Mouse (Mus musculus) thymus, adult 2 months (tissue): ENCODE measurements around the gene Gm16223.

Experiments used
- CTCF ChIP-seq: fragments of 200-500 bp; IDR thresholded peaks from 2 replicates; pipeline ENCODE4 v1.5.1; 2012; ENCODE audit warnings: mild to moderate bottlenecking, control low read depth, low read length, moderate library complexity, borderline replicate concordance; ENCODE audit not compliant: control insufficient read depth, poor library complexity, insufficient read depth; ENCODE audit errors: extremely low read depth
- POLR2A ChIP-seq: fragments of 200-500 bp; IDR thresholded peaks from 2 replicates; pipeline ENCODE4 v1.6.1; 2012; ENCODE audit warnings: mild to moderate bottlenecking, low read length, control low read depth, moderate library complexity; ENCODE audit not compliant: control insufficient read depth, poor library complexity, insufficient read depth; ENCODE audit errors: extremely low read depth

- TF ChIP-seq CTCF: no peak
- no peak for TF ChIP-seq POLR2A
These were observed 101.0 kb downstream of the Gm16223 start for GRCm38 (mm10) chr5:42168785-42169184.
